Mouse (Mus musculus): ENCODE measurements around the gene Gap43.
"Not testable (repeated sequence)": the region's sequence is repeated elsewhere in the genome, so short reads cannot be mapped to it uniquely, and the experiment has no call there.

Gene Gap43

GRCm38 (mm10) chr16:42340021-42340768 is at the start of gene Gap43:
Gene Gap43, minus strand, starts transcription at chr16:42340651.
- DNase-seq (ENCODE audit: low spot score) = no peak

DNA sequence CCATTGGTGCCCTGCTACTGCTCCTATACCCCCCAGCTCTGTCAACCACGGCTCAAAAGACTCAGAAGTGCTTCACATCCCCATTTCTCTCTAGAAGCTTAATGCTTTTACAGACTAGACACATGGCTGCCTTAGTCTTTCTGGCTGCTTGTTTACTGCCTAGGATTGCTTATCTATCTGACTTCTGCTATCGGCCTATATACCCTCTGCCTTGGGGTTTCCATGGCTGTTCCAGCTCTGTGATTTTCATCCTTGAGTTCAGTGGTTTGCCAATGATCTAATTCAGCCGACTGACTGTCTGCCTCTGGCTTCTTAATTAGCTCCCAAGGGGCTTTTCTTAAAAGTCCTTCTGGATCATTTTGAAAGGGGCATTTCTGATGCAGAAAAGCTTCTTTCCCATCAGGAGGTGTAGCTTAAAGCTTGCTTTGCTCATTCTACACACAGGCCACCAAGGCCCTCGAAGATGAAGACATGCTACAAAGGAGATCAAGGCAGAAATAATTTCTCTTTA is 40.9 kb upstream of the Gap43 start:
- no peak for DNase-seq (ENCODE audit: low spot score)

- DNase-seq (ENCODE audit: low spot score) = peak; percentile 62
Measured at GRCm38 (mm10) chr16:42380641-42381040, 40.2 kb upstream of the Gap43 start.

GRCm38 (mm10) chr16:42370148-42370547 is 29.7 kb upstream of the Gap43 start:
- no peak for DNase-seq (ENCODE audit: low spot score)

GRCm38 (mm10) chr16:42369346-42369745 is 28.9 kb upstream of the Gap43 start:
- DNase-seq (ENCODE audit: low spot score) = no peak

DNA sequence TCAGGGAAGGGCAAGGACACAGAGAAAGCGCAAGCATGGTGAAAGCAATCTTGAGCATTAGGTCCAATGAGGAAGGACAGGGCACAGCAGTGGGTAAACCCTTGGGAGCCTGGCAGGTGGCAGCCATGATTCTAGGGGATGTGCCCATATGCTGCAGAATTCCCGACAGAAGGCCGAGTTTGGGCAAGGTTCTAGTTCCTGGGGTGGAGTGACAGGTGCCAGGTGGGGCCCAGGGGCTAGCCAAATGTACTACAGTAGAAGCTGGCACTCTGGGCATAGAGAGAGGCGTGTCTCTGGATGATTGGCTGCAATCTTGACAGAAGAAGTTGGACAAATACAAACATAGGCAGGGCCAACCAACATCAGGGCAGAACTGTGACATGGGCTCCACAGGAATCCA is 19.6 kb upstream of the Gap43 start:
- no peak for DNase-seq (ENCODE audit: low spot score)

GRCm38 (mm10) chr16:42358058-42358457 is 17.6 kb upstream of the Gap43 start:
- DNase-seq (ENCODE audit: low spot score) = no peak

DNA sequence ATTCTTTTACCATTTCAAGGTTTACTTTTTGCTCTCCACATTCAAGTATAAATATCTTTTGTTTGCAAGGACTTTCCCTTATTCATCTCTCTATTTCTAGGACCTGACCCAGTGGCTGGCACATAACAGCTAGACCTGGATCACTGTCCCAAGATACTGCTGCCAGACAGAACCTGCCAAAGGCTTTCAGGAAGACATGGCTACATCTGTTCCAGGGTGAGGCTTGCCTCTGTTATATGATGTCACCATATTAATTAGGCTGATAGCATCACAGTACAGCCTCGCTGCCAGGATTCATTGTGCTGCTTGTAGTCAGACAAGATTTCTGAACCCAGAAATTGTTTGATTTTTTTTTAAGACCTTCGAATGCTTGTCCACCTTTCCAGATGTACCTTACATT is 9.6 kb upstream of the Gap43 start:
- DNase-seq (ENCODE audit: low spot score) = no peak

DNA sequence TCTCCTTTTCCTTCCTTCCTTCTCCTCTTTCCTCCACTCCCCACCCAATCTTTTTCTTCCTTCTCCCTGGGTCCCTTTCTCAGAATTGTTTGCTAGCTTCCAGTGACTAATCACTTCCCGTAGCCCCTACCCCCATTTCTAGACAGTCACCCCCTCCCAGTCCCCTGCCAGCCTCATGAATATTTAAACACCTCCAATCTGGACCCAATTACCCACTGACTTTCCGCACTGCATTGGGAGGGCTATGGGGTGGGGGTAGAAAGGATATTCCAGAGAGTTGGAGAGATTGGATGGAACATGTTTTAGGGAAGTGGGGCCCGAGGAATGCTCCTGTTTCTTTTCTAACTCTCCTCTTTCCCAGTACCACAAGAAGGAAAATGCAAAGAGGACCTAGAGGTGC is 414 bp upstream of the Gap43 start:
- DNase-seq (ENCODE audit: low spot score) = not testable (repeated sequence)

GRCm38 (mm10) chr16:42339512-42339911 is 939 bp downstream of the Gap43 start:
- no peak for DNase-seq (ENCODE audit: low spot score)

GRCm38 (mm10) chr16:42338987-42339386 is 1.5 kb downstream of the Gap43 start:
- no peak for DNase-seq (ENCODE audit: low spot score)

DNA sequence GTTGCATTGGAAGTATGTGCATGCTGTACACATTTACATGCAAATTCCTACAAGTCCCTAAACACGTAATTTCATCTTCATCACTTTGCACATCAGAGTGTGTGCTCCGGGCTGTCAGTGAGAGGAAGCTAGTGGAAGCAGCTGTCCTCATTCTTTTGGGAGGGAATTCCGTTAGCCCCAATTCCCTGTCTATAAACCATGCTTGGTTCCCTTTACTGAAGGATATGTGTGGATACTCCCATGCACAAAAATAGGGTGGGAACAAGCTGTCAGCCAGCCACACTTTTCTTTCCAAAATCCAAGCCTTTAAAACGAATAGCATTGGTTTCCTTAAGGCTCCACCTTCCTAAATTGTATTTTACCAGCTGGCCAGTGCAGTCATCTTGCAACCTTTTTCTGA is 2.1 kb downstream of the Gap43 start:
- no peak for DNase-seq (ENCODE audit: low spot score)

GRCm38 (mm10) chr16:42337663-42338062 is 2.8 kb downstream of the Gap43 start:
- DNase-seq (ENCODE audit: low spot score) = no peak

GRCm38 (mm10) chr16:42336610-42337009 is 3.8 kb downstream of the Gap43 start:
- DNase-seq (ENCODE audit: low spot score) = no peak

GRCm38 (mm10) chr16:42332321-42332720 is 8.1 kb downstream of the Gap43 start:
- no peak for DNase-seq (ENCODE audit: low spot score)

- DNase-seq (ENCODE audit: low spot score) = no peak
Measured at GRCm38 (mm10) chr16:42326191-42326590, 14.3 kb downstream of the Gap43 start.

- DNase-seq (ENCODE audit: low spot score) = no peak
Measured at GRCm38 (mm10) chr16:42325536-42325935, 14.9 kb downstream of the Gap43 start.

GRCm38 (mm10) chr16:42319831-42320230 is 20.6 kb downstream of the Gap43 start:
- peak; percentile 70 for DNase-seq (ENCODE audit: low spot score)

- no peak for DNase-seq (ENCODE audit: low spot score)
Measured at GRCm38 (mm10) chr16:42319365-42319764, 21.1 kb downstream of the Gap43 start.

- no peak for DNase-seq (ENCODE audit: low spot score)
Measured at GRCm38 (mm10) chr16:42312125-42312524, 28.3 kb downstream of the Gap43 start.

GRCm38 (mm10) chr16:42308761-42309160 is 31.7 kb downstream of the Gap43 start:
- DNase-seq (ENCODE audit: low spot score) = no peak

DNA sequence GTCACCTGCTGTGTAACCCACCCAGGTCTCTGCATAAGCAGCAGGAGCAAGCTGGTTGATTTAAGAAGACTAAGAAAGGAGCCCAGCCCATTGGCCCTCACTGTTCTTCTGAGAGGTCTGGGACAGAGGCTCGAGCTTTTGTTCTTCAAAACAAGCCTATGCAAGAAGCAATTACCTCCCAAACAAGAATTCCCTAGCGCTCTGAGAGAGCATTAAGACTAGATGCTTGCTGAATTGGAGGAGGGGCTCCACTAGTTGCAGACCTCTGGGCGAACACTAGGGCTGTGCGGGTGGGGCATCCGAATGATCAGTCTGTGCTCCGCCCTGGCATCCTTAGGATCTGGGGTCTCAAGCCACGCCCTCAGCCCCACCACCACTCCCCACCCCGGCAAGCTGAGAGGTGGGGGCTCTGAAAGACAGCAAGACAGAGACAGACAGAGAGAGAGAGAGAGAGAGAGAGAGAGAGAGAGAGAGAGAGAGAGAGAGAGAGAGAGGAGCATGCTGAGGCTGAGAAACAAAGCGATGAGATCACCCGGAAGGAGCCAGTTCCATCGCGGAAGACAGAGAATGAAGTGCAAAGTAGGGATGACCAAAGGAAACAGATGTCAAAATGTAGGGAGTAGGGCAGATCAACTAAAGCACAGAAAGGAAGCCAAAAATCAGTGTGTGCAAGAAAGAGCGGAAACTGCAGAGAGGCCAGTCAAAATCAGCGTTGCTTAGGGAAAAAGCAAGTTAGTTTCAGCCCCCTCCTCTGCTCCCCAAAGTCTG is 34.3 kb downstream of the Gap43 start:
- DNase-seq (ENCODE audit: low spot score) = peak; percentile 76

GRCm38 (mm10) chr16:42303461-42303860 is 37.0 kb downstream of the Gap43 start:
- peak; percentile 93 for DNase-seq (ENCODE audit: low spot score)

Data from adipocyte (in vitro differentiated cells).